Mouse (Mus musculus) midbrain, embryonic 14.5 days (tissue): ENCODE results near the gene Dot1l. TPM values are rescaled to one million over a fixed set of nuclear protein-coding genes. Genes with fewer than 3 reads are reported as not detected.

ENCODE experiments used
- ATAC-seq: fragments of 200-750 bp; cut with Nextera tagmentation; 2 replicates; pipeline ENCODE4 v1.8.0; 2017; ENCODE audit warnings: moderate number of reproducible peaks, moderate library complexity; ENCODE audit not compliant: low FRiP score, low TSS enrichment
- DNase-seq: peaks from one replicate; pipeline ENCODE4 v3.0.0-alpha.2; 2015
- H3K27ac ChIP-seq: fragments of 300-500 bp; sonication (generic); replicated peaks from 2 replicates; pipeline ENCODE4 v1.5.1; 2014; ENCODE audit warnings: mild to moderate bottlenecking, low read depth, low read length, moderate library complexity
- H3K27me3 ChIP-seq: fragments of 300-500 bp; sonication (generic); 2 replicates; pipeline ENCODE4 v1.6.1; 2014; ENCODE audit warnings: low read length, control low read depth, mixed read lengths; ENCODE audit not compliant: control insufficient read depth, insufficient read depth
- H3K36me3 ChIP-seq: fragments of 300-500 bp; sonication (generic); 2 replicates; pipeline ENCODE4 v1.6.1; 2014; ENCODE audit warnings: low read length, control low read depth; ENCODE audit not compliant: control insufficient read depth, insufficient read depth
- H3K4me1 ChIP-seq: fragments of 300-500 bp; sonication (generic); 2 replicates; pipeline ENCODE4 v1.6.1; 2014; ENCODE audit warnings: mild to moderate bottlenecking, antibody characterized with exemption, low read length, control low read depth; ENCODE audit not compliant: control insufficient read depth, insufficient read depth
- H3K4me2 ChIP-seq: fragments of 300-500 bp; sonication (generic); 2 replicates; pipeline ENCODE4 v1.6.1; 2014; ENCODE audit warnings: mild to moderate bottlenecking, low read length, moderate library complexity
- H3K4me3 ChIP-seq: fragments of 300-500 bp; sonication (generic); replicated peaks from 2 replicates; pipeline ENCODE4 v1.5.1; 2014; ENCODE audit warnings: low read depth, low read length
- H3K9ac ChIP-seq: fragments of 300-500 bp; sonication (generic); replicated peaks from 2 replicates; pipeline ENCODE4 v1.6.1; 2014; ENCODE audit warnings: mild to moderate bottlenecking, low read length, moderate library complexity
- H3K9me3 ChIP-seq: fragments of 300-500 bp; sonication (generic); 2 replicates; pipeline ENCODE4 v1.6.1; 2016; ENCODE audit warnings: low read length, control low read depth, mixed read lengths; ENCODE audit not compliant: control insufficient read depth
- WGBS: fragments of 180-500 bp; shearing (Covaris S2); extraction: QIAGEN DNeasy Blood & Tissue Kit; methylation state at CpG from one replicate; pipeline ENCODE4 v1.1.7; 2014; 5-methylcytosine and 5-hydroxymethylcytosine counted together
- polyA plus RNA-seq: library from polyadenylated mRNA; unstranded; fragments of >200 nt; fragmentation: Nextera tagmentation; extraction: Ambion mirVana; gene quantifications from 2 replicates; pipeline ENCODE4 v1.2.1, GENCODE M21; 2014

Dot1l gene
- polyA plus RNA-seq, 1 experiment from 2014 or later = 27.9 TPM

DNA sequence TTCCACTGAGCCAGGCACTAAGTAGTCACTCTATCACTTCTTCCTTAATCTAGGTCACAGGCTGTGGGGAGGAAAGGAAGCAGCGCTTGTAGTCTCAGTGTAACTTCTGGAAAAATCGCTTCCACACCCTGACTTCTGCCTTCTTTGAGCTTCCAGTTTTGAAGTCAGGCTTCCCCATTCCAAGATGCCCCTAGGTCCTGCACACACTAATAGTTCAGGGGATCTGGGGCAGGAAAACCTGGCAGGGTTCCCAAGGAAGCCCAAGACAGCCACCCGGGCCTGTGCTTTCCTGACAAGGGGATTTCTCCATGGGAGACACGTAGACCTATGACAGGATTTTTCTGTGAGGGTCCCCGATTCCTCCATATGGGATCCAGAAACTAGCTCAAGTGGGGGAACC is 13.9 kb upstream of the Dot1l start:
- H3K4me3 ChIP-seq = peak overlapping the region; percentile 84
- no peaks in the 10 kb centered on the region for H3K9me3 ChIP-seq
- H3K4me1 ChIP-seq = peaks cover 18% of the 10 kb centered on the region
- no peak for ATAC-seq
- peak overlapping the region; percentile 96 for H3K4me2 ChIP-seq
- peak overlapping the region; percentile 87; the same call in 1 of the 2 replicates for H3K27ac ChIP-seq
- peak overlapping the region; percentile 93 for H3K9ac ChIP-seq
- no peaks in the 10 kb centered on the region for H3K27me3 ChIP-seq
- no peak for DNase-seq
- WGBS = 36% methylated on average over 5 of the region's 5 CpGs
- H3K36me3 ChIP-seq = peaks cover 7% of the 10 kb centered on the region; the same call in 1 of the 2 replicates

DNA sequence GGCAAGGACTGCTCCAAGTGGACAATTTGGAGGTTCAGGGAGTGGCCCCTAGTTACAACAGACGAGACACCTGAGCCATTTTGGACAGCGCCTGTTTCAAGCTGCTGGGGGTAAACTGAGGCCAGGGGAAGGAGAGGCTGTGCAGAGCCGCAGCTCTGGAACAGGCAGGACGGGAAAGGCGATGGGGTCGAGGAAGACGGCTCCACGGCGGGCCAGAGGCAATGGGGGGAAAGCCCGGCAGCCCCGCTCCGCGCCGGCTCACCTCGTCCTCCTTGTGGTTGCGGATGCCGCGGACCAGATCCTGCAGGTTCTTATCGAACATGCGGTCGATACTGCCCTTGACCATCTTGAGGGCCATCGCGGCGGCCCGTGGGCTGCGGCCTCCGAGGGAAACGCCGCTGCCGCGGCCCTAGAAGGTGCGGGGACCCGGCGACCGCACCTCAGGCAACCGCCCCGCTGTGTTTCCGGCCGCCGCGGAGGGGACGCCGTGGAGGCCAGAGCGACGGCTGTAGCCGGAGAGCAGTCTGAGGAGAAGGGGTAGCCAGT is 13.3 kb upstream of the Dot1l start:
- Histone ChIP-seq H3K27me3 (no peaks in the 10 kb centered on the region), H3K4me1 (peaks cover 18% of the 10 kb centered on the region), H3K9me3 (no peaks in the 10 kb centered on the region), H3K36me3 (peaks cover 6% of the 10 kb centered on the region; the same call in 1 of the 2 replicates), H3K4me3 (peak overlapping the region; percentile 84), H3K27ac (peak overlapping the region; percentile 87), H3K4me2 (peak overlapping the region; percentile 96), H3K9ac (peak overlapping the region; percentile 93)
- WGBS = under 1% methylated on average over 46 of the region's 46 CpGs
- DNase-seq = no peak
- no peak; the same call in 1 of the 2 replicates for ATAC-seq

DNA sequence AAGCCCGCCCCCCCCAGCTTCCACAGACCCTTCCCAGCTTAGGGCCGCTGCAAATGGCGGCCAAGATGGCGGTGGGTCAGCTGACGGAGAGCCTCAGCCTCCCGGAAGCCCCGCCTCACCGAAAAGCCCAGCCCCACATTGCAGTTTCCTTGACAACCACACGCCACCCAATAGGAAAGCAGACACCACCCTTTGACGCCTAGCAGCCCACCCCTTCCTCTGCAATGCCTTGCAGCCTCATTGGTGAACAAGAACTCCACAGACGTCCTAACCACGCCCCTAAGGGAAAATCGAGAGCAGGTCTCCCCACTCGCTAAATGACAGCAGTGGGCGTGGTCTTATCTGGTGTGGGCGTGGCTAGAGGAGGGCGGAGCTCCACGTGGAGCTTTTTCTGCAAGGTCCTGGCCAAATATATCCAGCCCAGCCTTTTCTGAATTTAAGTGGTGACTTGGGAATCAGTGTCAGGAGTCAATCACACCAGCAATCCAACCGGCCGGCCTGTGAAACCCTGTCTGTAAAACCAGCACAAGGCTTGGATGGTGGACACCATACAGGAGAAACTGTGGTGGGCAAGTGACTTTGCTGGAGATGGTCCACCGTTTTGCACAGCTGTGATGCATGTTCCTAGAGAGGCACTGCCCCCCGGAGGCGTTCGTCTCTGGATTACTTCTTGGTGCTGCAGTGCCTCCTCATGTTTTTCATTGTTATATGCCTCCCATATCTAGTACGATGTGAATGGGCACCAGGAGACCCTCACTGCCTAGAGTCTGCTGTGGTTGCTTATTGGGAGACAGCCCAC is 12.6 kb upstream of the Dot1l start, which contains the start of gene Ap3d1:
Ap3d1 (minus strand) TSS at position 85 of the 799 bp plus-strand sequence.
- Histone ChIP-seq H3K36me3 (no peaks in the 10 kb centered on the region), H3K9ac (peak within 1 kb of the TSS; percentile 93), H3K4me3 (peak within 1 kb of the TSS; percentile 84), H3K9me3 (no peaks in the 10 kb centered on the region), H3K4me1 (peaks cover 18% of the 10 kb centered on the region), H3K27me3 (no peaks in the 10 kb centered on the region), H3K27ac (peak within 1 kb of the TSS; percentile 87), H3K4me2 (peak within 1 kb of the TSS; percentile 96)
- 2% methylated on average over 25 of the region's 25 CpGs for WGBS
- ATAC-seq (peak; percentile 99), DNase-seq (peak; percentile 98)

DNA sequence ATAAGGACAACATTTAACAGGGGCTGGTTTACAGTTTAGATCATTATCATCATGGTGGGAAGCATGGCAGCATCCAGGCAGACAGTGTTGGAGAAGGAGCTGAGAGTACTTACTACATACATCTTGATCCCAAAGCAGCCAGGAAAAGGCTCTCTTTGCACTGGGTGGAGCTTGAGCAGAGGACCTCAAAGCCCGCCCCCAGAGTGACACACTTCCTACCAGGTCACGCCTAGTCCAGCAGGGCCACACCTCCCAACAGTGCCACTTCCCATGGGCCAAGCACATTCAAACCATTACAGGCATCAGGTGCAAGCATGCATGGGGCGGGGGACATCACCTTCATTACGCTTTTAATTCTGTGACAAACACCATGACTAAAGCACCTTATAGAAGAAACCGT is 10.7 kb upstream of the Dot1l start:
- WGBS = 40% methylated on average over 5 of the region's 5 CpGs
- no peaks in the 10 kb centered on the region for H3K9me3 ChIP-seq
- no peak overlapping the region for H3K27ac ChIP-seq
- no peaks in the 10 kb centered on the region for H3K27me3 ChIP-seq
- peaks cover 18% of the 10 kb centered on the region for H3K4me1 ChIP-seq
- H3K9ac ChIP-seq = no peak overlapping the region
- DNase-seq (no peak), ATAC-seq (no peak)
- H3K4me2 ChIP-seq = no peak overlapping the region
- no peak overlapping the region for H3K4me3 ChIP-seq
- no peaks in the 10 kb centered on the region for H3K36me3 ChIP-seq

DNA sequence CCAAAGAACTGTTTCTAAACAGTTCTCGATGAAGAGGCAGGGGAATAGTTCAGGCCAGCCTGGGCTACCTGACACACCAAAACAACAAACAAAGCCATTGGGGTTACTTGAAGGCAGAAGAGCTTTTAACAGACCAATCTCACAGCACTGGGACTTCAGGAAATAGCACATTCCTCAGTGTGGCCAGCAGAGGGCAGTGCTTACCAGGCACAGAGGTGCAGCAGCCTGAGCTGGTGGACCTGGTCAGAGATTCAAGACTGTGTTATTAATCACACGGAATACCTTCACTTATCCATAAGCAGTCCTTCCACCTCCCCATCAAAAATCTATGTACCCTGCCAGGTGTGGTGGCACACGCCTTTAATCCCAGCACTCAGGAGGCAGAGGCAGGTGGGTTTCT is 7.6 kb upstream of the Dot1l start:
- ATAC-seq (no peak), DNase-seq (peak; percentile 83)
- H3K4me3 ChIP-seq = no peak overlapping the region
- H3K9me3 ChIP-seq = no peaks in the 10 kb centered on the region
- H3K9ac ChIP-seq = no peak overlapping the region
- 16% methylated on average over 3 of the region's 3 CpGs for WGBS
- peaks cover 4% of the 10 kb centered on the region; the same call in 1 of the 2 replicates for H3K4me1 ChIP-seq
- no peak overlapping the region for H3K27ac ChIP-seq
- no peak overlapping the region for H3K4me2 ChIP-seq
- no peaks in the 10 kb centered on the region for H3K36me3 ChIP-seq
- no peaks in the 10 kb centered on the region for H3K27me3 ChIP-seq

DNA sequence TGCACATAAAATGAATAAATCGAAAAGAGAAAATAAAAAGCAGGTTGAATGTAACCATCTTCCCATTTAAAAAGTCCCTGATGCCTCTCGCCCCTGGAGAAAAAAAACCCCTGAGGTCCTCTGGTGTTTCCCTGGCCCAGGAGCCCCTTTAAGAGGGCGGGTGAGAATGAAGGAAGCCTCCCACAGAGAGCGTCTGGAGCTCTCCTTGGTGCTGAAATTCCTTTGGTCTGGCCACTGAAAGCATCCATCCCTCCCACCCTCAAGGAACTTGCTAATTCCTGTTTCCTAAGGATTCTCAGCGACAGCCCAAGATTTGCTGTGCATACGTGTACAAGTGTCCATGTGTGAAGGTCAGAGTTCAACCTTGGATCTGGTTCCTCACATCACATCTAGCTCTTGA is 6.4 kb upstream of the Dot1l start:
- H3K4me2 ChIP-seq = no peak overlapping the region
- 15% methylated on average over 6 of the region's 6 CpGs for WGBS
- no peaks in the 10 kb centered on the region for H3K9me3 ChIP-seq
- no peak overlapping the region for H3K9ac ChIP-seq
- no peak overlapping the region for H3K27ac ChIP-seq
- no peaks in the 10 kb centered on the region for H3K27me3 ChIP-seq
- ATAC-seq = no peak
- H3K4me3 ChIP-seq = no peak overlapping the region
- H3K4me1 ChIP-seq = no peaks in the 10 kb centered on the region
- peak; percentile 63 for DNase-seq
- H3K36me3 ChIP-seq = no peaks in the 10 kb centered on the region

DNA sequence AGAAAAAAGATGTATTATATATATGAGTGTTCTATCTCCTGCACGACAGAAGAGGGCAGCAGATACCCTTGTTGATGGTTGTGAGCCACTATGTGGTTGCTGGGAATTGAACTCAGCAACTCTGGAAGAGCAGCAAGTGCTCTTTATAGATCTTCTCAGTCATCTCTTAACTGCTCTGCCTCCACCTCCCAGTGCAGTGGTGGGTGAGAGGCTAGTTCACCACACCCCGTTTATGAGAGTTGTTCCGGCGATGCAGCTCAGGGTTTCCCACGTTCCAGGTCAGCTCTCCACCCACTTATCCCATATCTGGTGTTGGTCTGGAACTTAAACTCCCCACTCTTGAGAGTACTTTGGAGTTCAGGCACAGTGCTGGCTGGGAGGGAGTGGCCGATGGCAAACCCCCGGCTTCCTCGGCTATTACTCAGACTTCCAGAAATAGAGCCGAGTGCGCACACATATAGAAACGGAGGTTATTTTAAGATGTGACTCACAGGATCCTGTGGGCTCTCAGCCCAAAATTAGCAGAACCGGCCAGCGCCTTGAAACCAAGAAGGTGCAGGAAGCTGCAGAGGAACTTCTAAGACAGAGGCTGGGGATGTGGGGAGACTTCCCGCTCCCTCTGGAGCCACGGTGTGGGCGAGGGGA is 3.7 kb upstream of the Dot1l start:
- H3K27me3 ChIP-seq = no peaks in the 10 kb centered on the region
- H3K9ac ChIP-seq = no peak overlapping the region
- no peaks in the 10 kb centered on the region for H3K36me3 ChIP-seq
- H3K9me3 ChIP-seq = no peaks in the 10 kb centered on the region
- DNase-seq (peak; percentile 5), ATAC-seq (no peak)
- H3K4me3 ChIP-seq = no peak overlapping the region
- WGBS = 15% methylated on average over 16 of the region's 16 CpGs
- peaks cover 5% of the 10 kb centered on the region for H3K4me1 ChIP-seq
- H3K4me2 ChIP-seq = peak overlapping the region; percentile 16; the same call in 1 of the 2 replicates
- no peak overlapping the region for H3K27ac ChIP-seq

DNA sequence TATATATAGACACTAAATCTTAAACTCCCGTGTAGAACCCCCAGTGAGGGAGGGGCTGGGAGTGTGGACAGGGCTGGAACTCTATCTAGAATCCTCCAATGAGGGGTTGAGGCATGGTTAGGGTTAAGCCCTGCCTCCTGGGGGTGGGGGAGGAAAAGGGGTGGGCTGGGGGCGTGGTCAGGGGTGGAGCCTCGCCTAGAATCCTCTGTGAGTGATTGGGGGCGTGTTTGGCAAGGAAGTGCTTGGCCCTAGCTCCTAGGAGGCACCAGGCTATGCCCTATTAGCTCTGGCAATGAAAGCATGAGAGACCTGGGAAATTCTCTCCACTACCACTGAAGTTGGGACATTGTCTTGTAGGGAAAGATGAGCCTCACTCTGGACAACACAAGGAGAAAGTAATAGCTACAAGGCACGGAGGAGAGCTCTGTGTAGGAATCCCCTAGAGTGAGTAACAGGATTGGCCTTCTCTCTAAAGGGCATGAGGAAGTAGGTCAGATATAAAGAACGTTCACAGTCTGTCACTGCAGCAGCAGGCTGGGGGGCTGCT is 2.9 kb upstream of the Dot1l start:
- Histone ChIP-seq H3K36me3 (no peaks in the 10 kb centered on the region), H3K9me3 (no peaks in the 10 kb centered on the region), H3K4me1 (peaks cover 13% of the 10 kb centered on the region), H3K27ac (no peak overlapping the region), H3K4me3 (no peak overlapping the region), H3K27me3 (no peaks in the 10 kb centered on the region), H3K4me2 (peak overlapping the region; percentile 16; the same call in 1 of the 2 replicates), H3K9ac (no peak overlapping the region)
- 6% methylated on average over 6 of the region's 6 CpGs for WGBS
- ATAC-seq (peak; percentile 41), DNase-seq (peak; percentile 77)
